Mouse (Mus musculus): ENCODE data around the gene Gpc4. TPM values are rescaled to one million over a fixed set of nuclear protein-coding genes. Genes with fewer than 3 reads are reported as not detected.
A peak's percentile ranks its signal among the peaks of the same experiment; 100 is the strongest.

Gene Gpc4
- polyA plus RNA-seq, 1 experiment from 2014 or later: 46.5 TPM

DNA sequence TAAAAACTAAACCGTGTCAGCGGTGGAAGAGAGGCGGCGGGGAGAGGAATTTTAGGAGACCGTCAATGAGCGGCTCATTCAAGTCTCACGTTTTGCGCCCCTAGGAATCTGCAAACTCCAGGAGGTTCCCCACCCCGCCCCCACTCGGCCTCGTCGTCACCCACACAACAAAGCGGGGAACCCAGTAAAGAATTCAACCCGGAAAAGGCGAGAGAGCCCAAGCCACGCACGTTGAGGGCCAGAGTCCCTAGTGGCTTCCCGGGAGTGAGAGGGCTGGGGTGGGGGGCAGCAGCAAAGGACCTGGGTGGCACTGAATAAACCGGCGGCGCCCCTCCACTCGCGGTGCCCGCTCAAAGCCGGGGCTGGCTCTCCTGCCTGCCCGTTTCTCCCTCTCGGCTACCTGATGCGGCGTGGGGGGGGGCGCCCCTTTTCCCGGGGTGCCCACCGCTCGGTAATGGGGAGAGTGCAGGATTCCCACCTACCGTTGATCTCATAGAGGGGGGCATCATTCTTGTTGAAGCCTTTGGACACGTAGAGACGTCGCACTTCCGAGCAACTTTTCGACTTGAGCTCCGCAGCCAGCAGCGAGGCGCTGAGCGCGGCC is 816 bp downstream of the Gpc4 start:
- H3K36me3 ChIP-seq: no peaks in the 10 kb centered on the region
- peak overlapping the region; percentile 76 for H3K4me2 ChIP-seq
- H3K4me3 ChIP-seq: peak overlapping the region; percentile 67
- peak overlapping the region; percentile 82 for H3K27ac ChIP-seq
- H3K9me3 ChIP-seq (replicated peaks): no peaks in the 10 kb centered on the region
- no peaks in the 10 kb centered on the region for H3K4me1 ChIP-seq (replicated peaks)
- H3K27me3 ChIP-seq: no peaks in the 10 kb centered on the region; the same call in 1 of the 2 replicates
- 16% methylated on average over 42 of the region's 44 CpGs for WGBS
- peak overlapping the region; percentile 80 for H3K9ac ChIP-seq
- 0 out of 2 replicates have a peak, but pooled peaks have one; percentile 14 for ATAC-seq (replicated peaks; ENCODE audit: insufficient number of reproducible peaks, insufficient read depth, low FRiP score, low read depth)

DNA sequence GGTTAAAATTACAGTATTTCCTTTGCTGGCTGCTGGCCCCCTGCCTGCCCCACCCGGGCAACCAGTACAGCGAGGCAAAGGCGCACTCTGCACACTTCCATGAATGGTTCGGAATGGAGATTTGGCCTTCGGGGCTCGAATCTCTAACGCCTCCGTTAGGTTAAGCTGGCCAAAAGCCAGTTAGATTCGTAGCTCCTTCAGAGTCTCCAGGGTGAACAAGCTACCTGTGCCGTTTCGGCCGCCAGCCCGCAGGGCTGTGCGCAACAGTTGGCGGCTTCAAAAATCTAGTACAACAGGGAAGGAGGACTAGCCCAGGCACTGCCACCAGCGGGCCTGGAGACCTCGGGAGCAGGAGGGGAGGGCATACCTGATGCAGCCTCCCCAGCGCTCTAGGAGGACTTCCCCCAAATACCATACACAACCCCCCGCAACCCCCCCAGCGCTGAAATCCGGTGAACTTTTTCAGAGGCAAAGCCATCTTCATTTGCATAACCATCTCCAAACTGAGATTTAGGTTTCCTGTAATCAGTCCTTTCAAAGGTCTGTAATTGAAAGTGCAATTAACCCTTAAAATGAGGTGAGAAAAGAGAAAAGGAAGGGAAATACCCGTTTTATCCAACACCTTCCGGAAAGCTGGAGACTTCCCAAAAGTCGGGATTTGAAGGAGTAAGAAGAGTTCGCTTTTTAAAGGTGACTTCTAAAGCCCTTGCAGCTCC is 1.5 kb downstream of the Gpc4 start:
- Histone ChIP-seq H3K4me2 (peak overlapping the region; percentile 76), H3K9ac (peak overlapping the region; percentile 80), H3K4me3 (peak overlapping the region; percentile 67), H3K27me3 (no peaks in the 10 kb centered on the region; the same call in 1 of the 2 replicates), H3K4me1 (replicated peaks) (no peaks in the 10 kb centered on the region), H3K27ac (peak overlapping the region; percentile 82), H3K9me3 (replicated peaks) (no peaks in the 10 kb centered on the region), H3K36me3 (no peaks in the 10 kb centered on the region)
- ATAC-seq (replicated peaks; ENCODE audit: insufficient number of reproducible peaks, insufficient read depth, low FRiP score, low read depth): no peak
- WGBS: 11% methylated on average over 25 of the region's 25 CpGs

DNA sequence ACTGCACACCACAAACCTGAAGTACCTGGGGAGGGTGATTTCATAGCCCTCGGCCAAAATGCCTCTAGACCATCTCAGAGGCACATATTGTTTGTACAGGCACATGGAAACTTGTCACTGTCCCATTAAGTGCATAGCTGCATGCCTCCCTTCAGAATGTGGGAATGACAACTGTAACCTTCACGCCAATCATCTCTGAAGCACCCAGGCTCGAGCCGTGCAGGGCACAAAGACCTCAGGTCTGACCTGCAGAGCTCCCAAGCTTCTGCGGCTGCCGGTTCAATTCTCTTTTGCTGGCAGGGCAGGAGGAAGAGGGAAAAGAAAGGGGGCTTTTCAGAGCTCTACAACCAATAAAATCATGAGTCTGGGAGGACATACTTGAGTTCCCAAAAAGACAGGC is 2.3 kb downstream of the Gpc4 start:
- Histone ChIP-seq H3K9ac (no peak overlapping the region), H3K4me3 (peak overlapping the region; percentile 67), H3K27ac (no peak overlapping the region), H3K9me3 (replicated peaks) (no peaks in the 10 kb centered on the region), H3K4me2 (peak overlapping the region; percentile 76), H3K4me1 (replicated peaks) (no peaks in the 10 kb centered on the region), H3K27me3 (no peaks in the 10 kb centered on the region; the same call in 1 of the 2 replicates), H3K36me3 (no peaks in the 10 kb centered on the region)
- 21% methylated on average over 6 of the region's 6 CpGs for WGBS
- ATAC-seq (replicated peaks; ENCODE audit: insufficient number of reproducible peaks, insufficient read depth, low FRiP score, low read depth): no peak

DNA sequence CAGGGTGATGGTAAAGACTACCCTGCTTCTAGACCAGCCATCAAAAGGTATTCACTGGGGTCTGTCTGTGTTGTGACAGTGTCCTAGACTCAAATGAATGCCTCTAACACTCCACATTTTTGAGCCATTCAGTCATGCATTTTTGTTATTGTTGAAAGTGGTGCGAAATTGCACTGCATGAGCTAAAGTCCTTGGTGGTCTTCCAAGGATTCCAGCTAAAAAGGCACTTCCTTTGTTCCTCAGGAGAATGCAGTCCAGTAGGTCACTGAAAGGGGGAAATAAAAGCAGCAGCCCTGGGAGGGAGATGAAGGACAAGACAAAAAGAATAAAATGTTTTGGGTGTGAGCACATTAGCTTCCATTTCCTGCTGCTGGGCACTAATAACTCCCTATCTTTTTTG is 2.8 kb downstream of the Gpc4 start:
- 35% methylated on average over 1 of the region's 1 CpGs for WGBS
- Histone ChIP-seq H3K36me3 (no peaks in the 10 kb centered on the region), H3K4me1 (replicated peaks) (no peaks in the 10 kb centered on the region), H3K27ac (no peak overlapping the region), H3K27me3 (no peaks in the 10 kb centered on the region; the same call in 1 of the 2 replicates), H3K9me3 (replicated peaks) (no peaks in the 10 kb centered on the region), H3K4me2 (no peak overlapping the region), H3K9ac (no peak overlapping the region), H3K4me3 (no peak overlapping the region)
- no peak for ATAC-seq (replicated peaks; ENCODE audit: insufficient number of reproducible peaks, insufficient read depth, low FRiP score, low read depth)

DNA sequence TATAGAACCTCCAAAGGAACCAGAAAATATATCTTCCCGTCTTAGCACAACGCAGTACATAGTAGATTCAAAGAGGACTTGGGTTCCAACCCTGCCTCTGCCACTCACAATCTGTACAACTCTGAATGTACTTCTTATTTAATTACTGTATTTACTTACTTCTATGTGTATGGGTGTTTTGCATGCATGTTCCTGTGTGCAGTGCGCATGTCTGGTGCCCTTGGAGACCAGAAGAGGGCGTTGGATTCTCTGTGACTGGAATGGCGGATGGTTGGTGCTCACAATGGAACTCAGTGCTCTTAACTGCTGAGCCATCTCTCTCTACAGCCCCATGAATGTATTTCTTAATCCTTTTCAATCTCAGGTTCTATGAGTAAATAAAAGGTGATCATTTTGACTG is 5.4 kb downstream of the Gpc4 start:
- no peaks in the 10 kb centered on the region for H3K9me3 ChIP-seq (replicated peaks)
- H3K4me2 ChIP-seq: no peak overlapping the region
- H3K4me1 ChIP-seq (replicated peaks): no peaks in the 10 kb centered on the region
- no peak overlapping the region for H3K27ac ChIP-seq
- H3K4me3 ChIP-seq: no peak overlapping the region
- WGBS: 81% methylated on average over 5 of the region's 5 CpGs
- no peak for ATAC-seq (replicated peaks; ENCODE audit: insufficient number of reproducible peaks, insufficient read depth, low FRiP score, low read depth)
- no peak overlapping the region for H3K9ac ChIP-seq
- H3K27me3 ChIP-seq: no peaks in the 10 kb centered on the region
- no peaks in the 10 kb centered on the region for H3K36me3 ChIP-seq

DNA sequence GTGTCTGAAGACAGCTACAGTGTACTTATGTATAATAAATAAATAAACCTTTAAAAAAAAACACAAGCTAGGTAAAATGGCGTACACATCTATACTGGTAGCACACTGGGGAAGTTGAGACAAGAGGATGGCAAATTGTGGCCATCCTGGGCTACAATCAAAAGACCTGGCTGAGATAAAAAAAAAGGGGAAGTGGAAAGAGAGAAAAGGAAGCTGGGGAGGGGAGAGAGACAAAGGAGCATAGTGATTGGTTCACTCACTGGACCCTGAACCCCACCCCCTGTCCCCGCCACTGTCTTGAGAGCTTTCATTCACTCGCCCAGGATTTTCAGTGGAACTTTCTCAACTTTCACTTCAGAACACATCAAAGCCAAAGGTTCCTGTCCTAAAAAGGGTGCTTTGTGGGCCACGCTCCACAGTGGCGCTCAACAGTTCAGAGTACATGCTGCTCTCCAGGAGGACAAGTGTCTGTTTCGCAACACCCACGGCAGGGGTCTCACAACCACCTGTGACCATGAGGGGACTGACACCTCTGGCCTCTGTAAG is 9.6 kb downstream of the Gpc4 start:
- no peak overlapping the region for H3K4me2 ChIP-seq
- no peak for ATAC-seq (replicated peaks; ENCODE audit: insufficient number of reproducible peaks, insufficient read depth, low FRiP score, low read depth)
- no peak overlapping the region for H3K4me3 ChIP-seq
- H3K9ac ChIP-seq: no peak overlapping the region
- H3K36me3 ChIP-seq: no peaks in the 10 kb centered on the region
- peaks cover 6% of the 10 kb centered on the region for H3K4me1 ChIP-seq (replicated peaks)
- WGBS: 85% methylated on average over 7 of the region's 7 CpGs
- H3K27ac ChIP-seq: no peak overlapping the region
- H3K27me3 ChIP-seq: no peaks in the 10 kb centered on the region
- H3K9me3 ChIP-seq (replicated peaks): no peaks in the 10 kb centered on the region

DNA sequence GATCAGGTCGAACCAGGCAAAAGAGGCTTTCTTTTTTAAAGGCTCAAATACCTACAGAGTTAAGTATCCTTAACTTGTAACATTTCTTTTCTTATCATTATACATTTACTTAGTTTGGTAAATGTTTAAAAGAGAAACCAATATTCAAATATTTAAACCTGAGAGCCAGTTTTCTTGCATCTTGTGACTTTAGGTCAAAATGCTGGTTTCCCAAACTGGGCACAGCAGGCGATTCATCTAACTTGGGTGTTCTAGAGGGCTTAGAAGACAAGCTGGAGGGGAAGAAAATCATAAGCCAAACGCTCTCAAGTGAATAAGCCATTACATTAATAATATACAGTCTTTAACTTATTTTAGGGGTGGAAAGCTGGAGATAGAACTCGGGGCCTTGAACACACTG is 10.2 kb downstream of the Gpc4 start:
- Histone ChIP-seq H3K27ac (no peak overlapping the region), H3K4me3 (no peak overlapping the region), H3K36me3 (no peaks in the 10 kb centered on the region), H3K4me2 (no peak overlapping the region), H3K27me3 (no peaks in the 10 kb centered on the region), H3K4me1 (replicated peaks) (peaks cover 6% of the 10 kb centered on the region), H3K9ac (no peak overlapping the region), H3K9me3 (replicated peaks) (no peaks in the 10 kb centered on the region)
- no peak for ATAC-seq (replicated peaks; ENCODE audit: insufficient number of reproducible peaks, insufficient read depth, low FRiP score, low read depth)
- 86% methylated on average over 4 of the region's 4 CpGs for WGBS

DNA sequence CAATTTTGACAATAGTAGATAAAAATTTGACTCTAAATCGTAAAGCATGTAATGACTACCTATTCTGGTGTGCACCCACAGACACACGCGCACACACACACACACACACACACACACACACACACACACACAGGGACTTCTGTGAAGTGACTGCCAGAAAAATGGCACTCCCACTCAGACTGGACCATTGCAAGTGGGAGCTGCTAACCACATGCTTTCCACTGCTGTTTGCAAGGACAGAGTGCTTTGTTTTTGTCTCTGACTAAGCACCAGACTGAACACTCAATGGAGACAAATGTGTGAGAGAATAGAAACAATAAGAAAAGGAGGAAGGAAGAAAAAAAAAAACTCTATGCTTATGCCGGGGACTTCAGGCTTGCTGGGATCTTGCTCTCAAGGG is 11.6 kb downstream of the Gpc4 start:
- 78% methylated on average over 4 of the region's 4 CpGs for WGBS

DNA sequence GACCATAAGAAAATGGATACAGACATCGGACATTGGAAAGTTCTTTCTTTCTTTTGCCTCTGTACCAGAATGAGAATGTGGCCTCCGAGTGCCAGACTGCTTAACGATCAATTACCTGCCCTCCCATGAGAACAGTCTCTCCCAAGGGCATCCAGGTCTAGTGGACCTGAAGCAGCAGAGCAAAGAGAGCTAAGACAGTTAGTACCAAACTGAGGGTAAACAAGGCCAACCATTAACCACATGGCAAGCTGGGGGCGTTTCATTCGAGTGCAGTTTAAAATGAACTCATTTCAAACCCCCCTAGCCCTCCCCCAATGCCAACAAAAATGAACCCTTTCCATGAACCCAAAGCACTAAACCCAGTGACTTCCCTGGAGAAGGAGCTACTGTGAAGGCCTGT is 12.1 kb downstream of the Gpc4 start:
- peaks cover 6% of the 10 kb centered on the region for H3K4me1 ChIP-seq (replicated peaks)
- H3K9ac ChIP-seq: no peak overlapping the region
- 92% methylated on average over 5 of the region's 5 CpGs for WGBS
- H3K4me2 ChIP-seq: no peak overlapping the region
- no peaks in the 10 kb centered on the region for H3K9me3 ChIP-seq (replicated peaks)
- H3K4me3 ChIP-seq: no peak overlapping the region
- H3K27ac ChIP-seq: no peak overlapping the region
- no peak for ATAC-seq (replicated peaks; ENCODE audit: insufficient number of reproducible peaks, insufficient read depth, low FRiP score, low read depth)
- H3K36me3 ChIP-seq: no peaks in the 10 kb centered on the region
- no peaks in the 10 kb centered on the region for H3K27me3 ChIP-seq

More for the DNA sequence above, 11.6 kb downstream of the Gpc4 start:
- Histone ChIP-seq H3K4me3 (no peak overlapping the region), H3K4me1 (replicated peaks) (peaks cover 6% of the 10 kb centered on the region), H3K27me3 (no peaks in the 10 kb centered on the region), H3K9me3 (replicated peaks) (no peaks in the 10 kb centered on the region), H3K36me3 (no peaks in the 10 kb centered on the region), H3K27ac (no peak overlapping the region), H3K9ac (no peak overlapping the region), H3K4me2 (no peak overlapping the region)
- ATAC-seq (replicated peaks; ENCODE audit: insufficient number of reproducible peaks, insufficient read depth, low FRiP score, low read depth): no peak

DNA sequence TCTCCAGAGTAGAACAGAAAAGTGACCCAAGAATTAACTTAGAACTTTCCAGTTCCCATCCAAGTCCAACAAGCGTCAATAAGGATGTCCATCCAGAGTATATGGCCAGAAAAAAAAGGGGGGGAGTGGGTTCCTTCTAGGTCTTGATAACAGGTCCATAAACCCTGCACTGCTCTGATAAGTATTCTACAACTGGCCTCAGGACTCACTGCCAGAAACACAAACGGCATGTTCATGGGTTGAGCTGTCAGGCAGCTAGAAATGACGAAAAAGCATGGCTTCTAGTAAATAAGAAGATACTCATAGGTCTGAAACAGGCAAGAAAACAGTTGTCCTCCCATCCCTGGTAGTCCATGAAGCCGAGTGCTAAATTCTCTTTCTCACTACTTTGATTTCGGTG is 13.5 kb downstream of the Gpc4 start:
- H3K27ac ChIP-seq: no peak overlapping the region
- no peak for ATAC-seq (replicated peaks; ENCODE audit: insufficient number of reproducible peaks, insufficient read depth, low FRiP score, low read depth)
- H3K36me3 ChIP-seq: no peaks in the 10 kb centered on the region
- H3K4me2 ChIP-seq: 0 out of 2 replicates have a peak overlapping the region, but pooled peaks have one; percentile 5
- no peaks in the 10 kb centered on the region for H3K9me3 ChIP-seq (replicated peaks)
- H3K27me3 ChIP-seq: no peaks in the 10 kb centered on the region
- H3K9ac ChIP-seq: no peak overlapping the region
- WGBS: 63% methylated on average over 5 of the region's 5 CpGs
- no peak overlapping the region for H3K4me3 ChIP-seq
- H3K4me1 ChIP-seq (replicated peaks): peaks cover 6% of the 10 kb centered on the region

DNA sequence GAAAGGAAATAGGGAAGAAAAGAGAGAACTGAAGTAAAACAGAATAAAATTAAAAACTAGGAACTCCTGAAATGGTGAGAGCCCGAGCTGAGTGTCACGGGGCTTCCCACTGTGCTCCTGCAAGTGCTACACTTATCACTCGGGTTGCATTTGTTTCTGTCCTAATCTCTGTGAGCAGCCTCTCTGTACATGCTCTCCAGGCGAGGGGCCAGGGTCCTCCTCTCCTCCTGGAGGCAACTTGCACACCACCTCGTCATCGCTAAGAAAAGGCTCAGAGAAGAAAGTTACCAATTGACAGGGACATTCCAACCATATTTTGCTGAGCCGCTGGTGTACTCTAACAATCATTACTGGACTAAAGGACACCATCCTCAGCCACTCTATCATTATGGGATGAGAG is 14.0 kb downstream of the Gpc4 start:
- no peak overlapping the region for H3K27ac ChIP-seq
- H3K4me2 ChIP-seq: 0 out of 2 replicates have a peak overlapping the region, but pooled peaks have one; percentile 5

More for the DNA sequence above, 14.0 kb downstream of the Gpc4 start:
- Histone ChIP-seq H3K9ac (no peak overlapping the region), H3K27me3 (no peaks in the 10 kb centered on the region), H3K4me3 (no peak overlapping the region), H3K9me3 (replicated peaks) (no peaks in the 10 kb centered on the region), H3K36me3 (no peaks in the 10 kb centered on the region), H3K4me1 (replicated peaks) (peaks cover 6% of the 10 kb centered on the region)
- 35% methylated on average over 7 of the region's 7 CpGs for WGBS
- no peak for ATAC-seq (replicated peaks; ENCODE audit: insufficient number of reproducible peaks, insufficient read depth, low FRiP score, low read depth)
